Mouse (Mus musculus) granulocyte monocyte progenitor cell, adult 5-6 weeks (primary cell): ENCODE results near the gene Dnah1. TPM values are rescaled to one million over a fixed set of nuclear protein-coding genes. Genes with fewer than 3 reads are reported as not detected.
A peak's percentile ranks its signal among the peaks of the same experiment; 100 is the strongest.

Source experiments
- ATAC-seq: replicated peaks from 2 replicates; pipeline ENCODE4 v1.8.0; 2016; ENCODE audit warnings: mild to moderate bottlenecking, moderate TSS enrichment, inconsistent platforms; ENCODE audit not compliant: poor library complexity, severe bottlenecking
- total RNA-seq, 2 experiments: library from RNA; stranded (forward) in 1 of 2; stranded (reverse) in 1 of 2; fragments of 200-712, 200-1000 nt in 1 of 2; fragments of >200 nt in 1 of 2; fragmentation: Nextera tagmentation in 1 of 2; gene quantifications; 2 replicates each; pipeline ENCODE4 v1.2.3; 2014 to 2017

The Dnah1 gene
- total RNA-seq (2014; fragmentation: Nextera tagmentation) (0.02 and 0.32 TPM in 2 replicates), total RNA-seq (2017) (0.05 and 0.17 TPM in 2 replicates)

DNA sequence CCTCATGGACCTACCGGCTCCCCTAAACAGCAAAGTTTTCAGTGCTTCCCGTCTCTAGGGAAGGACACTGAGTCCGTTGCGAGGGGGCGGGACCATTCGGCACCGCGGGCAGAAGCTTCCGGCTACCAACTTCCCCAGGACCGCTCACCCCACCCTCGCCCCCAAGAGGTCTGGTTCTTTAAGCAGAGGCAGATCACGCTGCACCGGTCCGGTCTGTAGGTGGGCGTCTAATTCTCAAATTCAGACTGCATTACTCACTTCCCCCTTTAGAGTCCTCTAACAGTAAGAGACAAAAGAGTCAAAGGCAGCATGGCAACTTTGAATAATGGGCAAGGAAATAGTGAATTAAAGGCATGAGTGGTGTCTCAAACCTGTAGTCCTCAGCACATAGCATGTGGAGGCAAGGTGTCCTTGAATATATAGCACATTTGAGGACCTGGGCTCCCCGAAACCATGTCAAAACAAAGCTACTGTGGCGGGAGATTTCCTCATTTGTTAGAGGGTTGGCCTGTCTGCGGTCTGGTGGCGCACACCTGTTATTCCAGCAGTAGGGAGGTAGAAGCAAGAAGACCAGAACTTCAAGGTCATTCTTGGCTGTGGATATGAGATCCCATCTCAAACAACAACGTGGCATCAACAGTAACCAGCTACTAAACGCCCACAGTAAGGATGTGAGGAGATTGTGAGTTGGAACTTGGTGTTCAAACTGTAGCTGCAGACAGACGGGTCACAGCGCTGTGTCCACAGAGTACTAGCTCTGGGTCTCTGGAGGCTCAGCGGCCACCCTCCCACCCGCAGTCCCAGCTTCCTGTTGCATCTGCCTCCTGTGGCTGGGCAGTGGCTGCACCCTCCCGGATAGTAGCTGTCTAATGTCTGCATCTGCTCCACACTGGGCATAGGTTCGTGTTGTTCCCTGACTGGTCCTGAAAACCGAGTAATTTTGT is at the start of gene Dnah1:
Gene Dnah1, minus strand, starts transcription at position 48 of the 944 bp plus-strand sequence.
- peak; percentile 85 for ATAC-seq

DNA sequence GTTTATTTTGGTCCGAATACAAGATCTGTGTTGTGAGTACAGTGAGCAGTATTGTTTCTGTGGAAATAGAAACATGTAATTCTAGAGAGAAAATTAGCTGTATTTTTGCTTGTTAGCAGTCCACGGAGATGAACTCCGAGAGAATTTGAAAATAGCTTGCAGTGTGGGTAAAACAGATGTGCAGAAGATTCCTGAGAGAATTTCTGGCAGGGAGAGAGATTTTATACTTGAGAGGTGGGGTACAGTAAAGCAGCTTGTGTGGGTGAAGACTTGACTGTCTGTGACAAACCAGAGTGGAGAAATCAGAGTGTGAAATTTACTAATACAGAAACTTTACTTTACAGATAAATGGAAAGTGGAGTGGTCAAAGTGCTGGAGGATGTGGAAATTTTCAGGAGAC is 45.7 kb upstream of the Dnah1 start:
- ATAC-seq: no peak

DNA sequence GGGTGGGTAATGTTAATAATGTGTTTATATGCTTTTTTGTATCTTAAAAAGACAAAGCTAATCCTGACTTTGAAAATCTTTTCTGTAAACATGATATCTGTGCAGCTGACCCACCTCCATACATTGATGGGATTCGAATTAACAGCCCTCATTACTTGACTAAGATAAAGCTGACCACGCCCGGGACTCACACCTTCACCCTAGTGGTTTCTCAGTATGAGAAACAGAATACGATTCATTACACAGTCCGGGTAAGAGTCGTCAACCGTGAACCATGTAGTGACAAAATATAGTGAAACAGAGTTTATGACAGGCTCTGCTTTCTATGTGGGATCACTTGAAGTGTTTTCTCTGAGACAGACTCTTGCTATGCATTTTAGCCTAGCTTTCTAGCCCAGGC is 44.3 kb upstream of the Dnah1 start:
- ATAC-seq: no peak

DNA sequence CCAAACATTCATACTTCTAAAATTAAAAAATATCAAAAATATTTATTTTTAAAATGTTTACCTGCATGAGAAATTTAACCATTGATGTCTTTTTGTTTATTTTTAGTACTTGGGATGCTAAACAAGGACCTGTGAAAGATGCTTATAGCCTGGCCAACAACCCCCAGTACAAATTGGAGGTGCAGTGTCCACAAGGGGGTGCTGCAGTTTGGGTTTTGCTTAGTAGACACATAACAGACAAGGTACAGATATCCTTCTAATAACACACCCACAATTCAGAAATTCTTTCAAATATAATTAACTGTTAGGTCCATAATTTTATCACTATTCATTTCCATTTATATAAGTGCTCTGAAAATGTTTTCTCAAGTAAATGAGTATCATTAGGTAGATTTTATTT is 41.7 kb upstream of the Dnah1 start:
- no peak for ATAC-seq

DNA sequence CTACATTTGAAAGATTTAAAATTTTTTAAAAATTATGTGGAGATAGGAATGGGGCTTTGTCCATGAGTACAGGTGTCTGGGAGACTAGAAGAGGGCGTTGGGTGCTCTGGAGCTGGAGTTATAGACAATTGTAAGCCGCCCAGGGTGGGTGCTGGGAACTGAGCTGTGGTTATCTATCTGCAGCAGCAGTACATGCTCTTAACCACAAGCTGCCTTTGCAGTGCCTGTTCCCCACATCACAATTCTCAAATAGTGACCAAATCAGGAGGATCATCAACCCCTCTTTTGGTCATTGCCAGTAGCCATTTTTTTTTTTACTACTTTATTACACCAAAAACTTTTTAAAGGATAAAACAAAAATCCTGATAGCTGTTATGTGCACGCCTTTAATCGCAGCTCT is 40.9 kb upstream of the Dnah1 start:
- no peak for ATAC-seq

DNA sequence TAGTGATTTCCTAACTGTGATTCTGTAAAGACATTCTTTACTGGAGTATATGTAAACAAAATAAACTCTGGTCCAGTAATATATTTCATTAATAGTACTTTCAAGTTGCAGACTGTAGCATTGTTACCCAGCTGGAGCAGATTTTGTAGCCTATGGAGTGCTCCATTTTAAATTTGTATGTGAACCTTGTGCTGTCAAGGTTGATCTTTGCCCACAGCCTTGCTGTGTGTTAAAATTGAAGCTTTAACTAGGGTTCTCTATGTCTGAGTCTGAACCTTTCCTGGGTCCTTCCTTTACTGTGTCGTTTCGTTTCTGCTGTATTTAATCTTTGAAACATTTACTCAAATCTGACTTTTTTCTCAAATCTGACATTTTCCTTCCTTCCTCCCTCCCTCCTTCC is 38.5 kb upstream of the Dnah1 start:
- no peak for ATAC-seq

DNA sequence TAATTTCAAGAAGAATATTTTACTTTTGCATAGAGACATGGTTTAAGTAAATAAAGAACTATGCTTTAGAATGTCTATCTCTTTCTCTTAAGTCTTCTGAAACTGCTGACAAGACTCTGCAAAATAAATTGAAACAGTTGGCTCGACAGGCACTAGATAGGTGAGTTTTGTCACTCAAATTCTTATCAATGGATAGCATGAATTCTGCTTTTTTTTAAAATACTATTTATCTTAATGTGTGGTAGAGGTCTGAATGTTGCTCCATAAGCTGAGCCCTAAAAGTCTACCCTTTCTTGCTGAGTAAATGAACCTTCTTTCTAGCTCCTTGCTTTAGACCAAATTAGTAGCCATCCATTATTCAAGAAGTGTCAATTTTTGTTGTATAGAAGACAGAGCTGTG is 21.7 kb upstream of the Dnah1 start:
- ATAC-seq: no peak

DNA sequence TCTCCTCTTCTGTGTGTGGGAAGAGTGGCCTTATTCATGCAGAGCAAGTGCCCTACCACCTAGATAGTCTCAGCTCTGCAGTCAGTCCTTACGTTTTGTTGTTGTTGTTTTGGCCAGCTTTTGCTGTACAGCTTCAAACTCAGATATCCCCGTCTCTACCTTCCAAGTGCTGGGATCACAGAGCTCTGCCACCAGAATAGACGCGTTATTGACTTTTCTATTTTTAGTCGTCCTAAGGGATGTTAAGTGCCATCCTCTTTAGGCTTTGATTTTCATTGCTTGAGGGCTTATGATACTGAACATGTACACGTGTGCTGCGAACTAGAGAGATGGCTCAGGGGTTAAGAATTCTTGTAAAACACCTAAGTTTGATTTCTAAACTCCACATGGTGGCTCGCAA is 19.5 kb upstream of the Dnah1 start:
- no peak for ATAC-seq

DNA sequence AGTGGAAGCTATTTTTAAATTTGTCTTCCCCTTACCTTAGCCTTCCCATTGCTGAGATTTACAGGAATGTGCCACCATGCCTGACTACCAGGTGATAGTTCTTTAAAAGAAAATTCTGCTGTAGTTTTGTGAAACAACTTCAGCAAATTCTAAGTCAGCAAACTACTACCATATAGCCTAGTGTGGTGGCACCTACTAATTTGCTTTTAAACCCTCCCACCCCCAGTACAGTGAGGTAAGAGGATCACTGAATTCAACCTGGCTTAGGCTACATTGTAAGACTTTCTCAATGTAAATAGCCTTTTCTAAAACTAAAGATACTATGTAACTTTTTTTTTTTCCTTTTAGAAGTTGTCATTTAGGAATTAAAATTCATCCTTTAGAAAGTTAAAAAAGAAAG is 14.3 kb upstream of the Dnah1 start:
- no peak for ATAC-seq

DNA sequence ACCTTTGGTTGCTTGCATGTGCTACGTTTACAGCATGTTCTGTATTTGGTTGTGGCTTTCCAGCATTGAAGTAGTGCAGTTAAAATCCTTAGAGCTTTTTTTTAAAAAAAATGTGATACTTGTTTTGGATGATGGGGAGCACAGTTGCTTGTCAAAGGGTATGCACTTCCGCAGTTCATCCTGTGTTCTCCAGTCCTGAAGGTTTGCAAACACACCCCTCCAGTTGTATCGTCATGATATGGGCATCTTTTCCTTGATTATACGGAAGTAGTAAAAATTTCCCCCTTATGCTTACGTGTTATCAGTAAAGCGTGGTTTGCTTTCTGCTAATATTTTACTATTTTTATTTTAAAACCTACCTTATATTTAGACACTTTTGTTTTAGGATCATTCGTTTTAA is 13.7 kb upstream of the Dnah1 start:
- ATAC-seq: peak; percentile 44

DNA sequence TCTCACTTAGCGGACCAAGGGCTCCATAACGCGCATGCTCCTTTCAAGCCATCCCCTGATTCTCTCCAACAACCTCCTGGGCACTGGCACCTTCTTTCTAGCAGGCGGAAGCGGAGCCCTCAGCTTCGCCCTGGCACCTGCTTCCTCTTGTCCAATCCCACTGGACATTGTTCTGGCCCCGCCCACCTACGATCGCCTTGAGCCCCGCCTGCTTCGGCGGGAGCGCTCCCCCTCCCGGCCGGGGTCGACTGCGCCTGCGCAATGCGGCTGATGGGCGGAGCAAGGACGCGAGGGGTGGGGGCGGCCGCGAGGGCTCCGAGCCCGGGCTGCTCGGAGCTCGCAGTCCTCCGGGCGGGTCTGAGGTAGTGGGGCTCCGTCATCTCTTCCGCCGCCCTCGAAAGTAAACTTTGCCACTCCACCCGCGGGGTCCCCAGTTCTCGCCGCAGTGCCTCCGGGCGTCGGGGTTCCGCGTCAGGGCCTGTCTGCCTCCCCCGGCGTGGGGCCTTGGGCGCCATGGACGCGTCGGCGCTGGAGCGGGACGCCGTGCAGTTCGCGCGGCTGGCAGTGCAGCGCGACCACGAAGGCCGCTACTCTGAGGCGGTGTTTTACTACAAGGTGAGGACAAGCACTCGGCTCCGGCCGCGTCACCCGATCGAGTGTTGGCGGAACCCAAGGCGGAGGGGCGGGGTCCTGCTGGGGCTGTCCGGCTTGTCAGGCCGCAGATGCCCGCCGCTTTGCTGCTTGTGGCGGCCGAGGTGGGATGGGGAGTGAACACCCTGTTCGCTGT is 12.9 kb upstream of the Dnah1 start, which contains the start of gene Capn7:
Gene Capn7, plus strand, starts transcription at position 270 of the 787 bp plus-strand sequence.
- peak; percentile 95 for ATAC-seq

DNA sequence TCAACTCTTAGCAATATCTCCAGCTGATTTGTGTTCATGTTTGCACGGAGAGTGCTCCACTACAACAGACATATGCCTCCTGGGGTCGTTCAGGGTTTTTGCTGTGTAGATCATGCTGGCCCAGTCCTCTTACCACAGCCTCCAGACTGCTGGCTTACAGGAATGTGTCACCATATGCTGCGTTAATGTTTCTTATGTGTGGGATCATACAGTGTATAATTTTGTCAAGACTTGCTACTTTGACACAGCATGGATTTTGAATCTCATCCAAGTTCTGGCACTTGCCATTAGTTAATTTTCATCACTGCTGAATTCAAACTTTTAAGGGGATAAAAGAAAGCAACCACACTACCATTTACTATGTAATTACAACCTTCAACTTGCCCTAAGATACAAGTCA is 12.1 kb upstream of the Dnah1 start:
- ATAC-seq: no peak

DNA sequence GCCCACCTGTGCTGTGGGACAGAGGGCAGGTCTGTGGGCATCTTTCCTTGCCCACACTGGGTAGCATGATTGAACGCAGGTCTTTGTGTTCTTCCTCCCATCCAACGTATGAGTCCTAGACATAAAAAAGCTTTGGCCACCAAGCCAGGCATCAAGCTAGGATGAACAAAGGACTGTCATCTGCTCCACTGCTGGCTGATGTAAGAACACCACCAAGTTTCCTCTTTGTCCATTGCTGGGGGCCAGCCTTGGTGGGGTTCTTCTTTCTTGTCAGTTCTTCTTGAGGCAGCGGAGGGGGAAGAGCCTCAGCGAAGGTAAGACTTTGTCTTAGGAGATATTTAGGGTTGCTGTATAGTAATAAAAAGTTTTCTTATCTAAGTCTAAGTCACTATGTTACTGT is 7.3 kb upstream of the Dnah1 start:
- ATAC-seq: no peak

DNA sequence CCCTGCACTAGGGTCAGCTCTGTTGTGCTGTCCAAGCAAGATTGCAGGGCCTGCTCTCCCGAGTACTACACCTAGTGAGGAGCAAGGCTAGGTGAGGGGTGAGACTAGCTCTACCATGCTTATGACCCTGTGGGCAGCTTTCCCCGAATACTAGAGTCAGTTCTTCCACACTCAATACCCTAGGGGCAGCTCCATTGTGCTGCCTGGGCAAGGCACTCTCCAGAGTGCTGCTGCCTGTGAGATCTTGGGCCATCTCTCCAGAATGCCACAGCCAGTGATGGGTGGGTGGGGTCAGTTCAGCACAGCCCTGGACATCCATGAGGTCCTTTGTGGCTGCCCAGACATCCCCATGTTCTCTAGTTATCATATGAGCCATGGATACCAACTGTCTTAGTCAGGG is 6.0 kb upstream of the Dnah1 start:
- ATAC-seq: no peak

DNA sequence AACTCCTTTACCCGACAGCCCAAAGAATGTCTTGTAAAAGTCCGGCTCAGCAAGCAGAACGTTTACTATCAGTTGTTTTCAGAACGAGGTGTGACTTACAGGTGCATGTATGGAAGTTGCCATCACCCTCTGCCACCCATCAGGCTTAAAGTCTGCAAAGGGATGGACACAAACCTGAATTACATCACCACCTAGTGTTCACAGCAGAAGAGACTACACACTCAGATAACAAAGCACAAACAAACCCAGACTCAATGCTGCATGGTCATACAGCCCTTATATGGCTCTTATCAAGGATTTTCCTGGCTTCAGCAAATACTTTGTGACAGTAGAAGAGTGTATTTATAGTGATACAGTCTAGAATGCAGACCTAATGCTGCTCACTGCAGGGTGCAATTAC is 4.0 kb upstream of the Dnah1 start:
- ATAC-seq: no peak

DNA sequence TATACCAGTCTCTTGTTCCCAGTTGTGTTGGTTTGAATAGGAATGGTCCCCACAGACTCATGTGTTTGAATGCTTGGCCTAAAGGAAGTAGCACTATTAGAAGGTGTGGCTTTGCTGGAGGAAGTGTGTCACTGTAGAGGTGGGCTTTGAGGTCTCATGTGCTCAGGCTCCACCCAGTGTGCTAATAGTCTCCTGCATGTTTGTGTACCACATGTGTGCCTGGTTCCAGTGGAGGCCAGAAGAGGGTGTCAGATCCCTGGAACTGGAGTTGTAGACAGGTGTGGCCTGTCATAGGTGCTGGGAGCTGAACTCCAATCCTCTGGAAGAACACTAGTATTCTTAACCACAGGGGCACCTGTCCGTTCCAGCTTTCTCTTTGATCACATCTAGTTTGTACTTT is 3.5 kb upstream of the Dnah1 start:
- ATAC-seq: no peak

DNA sequence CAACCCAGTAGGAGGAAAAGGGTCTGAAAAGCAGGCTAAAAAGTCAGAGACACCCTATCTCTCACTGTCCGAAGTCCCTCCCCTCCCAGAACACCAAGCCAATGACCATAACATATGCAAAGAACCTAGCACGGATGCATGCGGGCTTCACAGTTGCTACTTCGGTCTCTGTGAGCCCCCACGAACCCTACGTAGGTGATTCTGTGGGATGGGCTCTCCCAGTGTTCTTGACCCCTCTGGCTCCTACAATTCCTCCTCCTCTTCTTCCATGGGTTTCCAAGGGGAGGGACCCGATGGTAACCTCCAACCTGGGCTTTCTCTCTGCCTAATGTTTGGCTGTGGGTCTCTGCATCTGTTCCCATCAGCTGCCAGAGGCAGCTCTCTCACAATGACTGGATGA is 3.1 kb upstream of the Dnah1 start:
- ATAC-seq: no peak

DNA sequence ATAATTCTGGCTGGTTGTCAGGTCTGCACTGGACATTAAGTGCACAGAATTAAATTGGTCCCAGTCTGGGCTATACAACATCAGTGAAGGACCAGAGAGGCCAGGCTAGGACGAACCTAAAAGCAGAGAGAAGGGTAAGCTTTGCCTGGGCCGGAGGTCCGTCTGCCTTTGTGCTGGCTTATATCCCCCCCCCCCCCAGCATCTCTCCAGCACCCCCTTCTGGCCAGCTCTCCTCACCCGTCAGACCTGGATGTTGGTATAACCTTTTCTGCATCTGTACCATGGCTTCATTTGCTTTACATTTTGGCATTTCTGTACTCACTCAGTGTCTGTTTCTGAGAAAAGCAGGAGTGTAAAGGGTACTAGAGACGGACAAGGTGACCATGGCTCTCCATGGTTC is 1.9 kb upstream of the Dnah1 start:
- peak; percentile 33; the same call in 1 of the 2 replicates for ATAC-seq

DNA sequence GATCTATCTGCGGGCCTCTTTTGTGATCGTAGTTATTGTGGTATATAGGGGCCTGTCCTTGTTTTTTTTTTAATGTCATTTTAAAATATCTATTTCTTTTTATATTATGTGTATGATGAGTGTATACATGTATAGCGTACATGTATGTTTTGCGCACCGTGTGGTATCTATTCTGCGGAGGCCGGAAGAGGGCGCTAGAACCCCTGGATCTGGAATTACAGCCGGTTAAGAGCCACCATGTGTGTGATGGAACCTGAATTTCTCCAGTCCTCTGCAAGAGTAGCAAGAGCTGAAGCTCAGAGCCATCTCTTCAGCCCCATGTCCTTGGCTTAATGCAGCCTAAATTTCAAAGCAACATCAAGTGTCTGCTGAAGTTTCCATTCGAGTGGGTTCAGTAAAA is 1.2 kb upstream of the Dnah1 start:
- no peak for ATAC-seq

DNA sequence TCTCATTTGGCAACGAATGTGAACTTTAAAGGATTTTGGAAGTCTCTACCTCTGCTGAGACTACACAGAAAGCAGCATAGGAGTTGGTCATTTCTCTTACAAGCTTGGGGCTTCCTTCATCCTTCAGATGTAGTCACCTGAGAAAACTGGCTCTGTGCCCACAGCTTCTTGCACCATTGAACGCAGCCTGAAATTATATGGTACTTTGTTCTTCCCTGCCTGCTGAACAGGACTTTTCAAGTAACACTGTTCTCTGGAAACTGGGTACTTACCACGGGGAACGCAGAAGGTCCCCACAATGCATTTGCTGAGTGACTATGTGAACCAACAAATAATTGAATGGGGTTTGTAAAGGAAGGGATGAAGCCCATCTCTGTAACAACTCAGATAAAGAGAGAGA is 507 bp downstream of the Dnah1 start:
- ATAC-seq: no peak

DNA sequence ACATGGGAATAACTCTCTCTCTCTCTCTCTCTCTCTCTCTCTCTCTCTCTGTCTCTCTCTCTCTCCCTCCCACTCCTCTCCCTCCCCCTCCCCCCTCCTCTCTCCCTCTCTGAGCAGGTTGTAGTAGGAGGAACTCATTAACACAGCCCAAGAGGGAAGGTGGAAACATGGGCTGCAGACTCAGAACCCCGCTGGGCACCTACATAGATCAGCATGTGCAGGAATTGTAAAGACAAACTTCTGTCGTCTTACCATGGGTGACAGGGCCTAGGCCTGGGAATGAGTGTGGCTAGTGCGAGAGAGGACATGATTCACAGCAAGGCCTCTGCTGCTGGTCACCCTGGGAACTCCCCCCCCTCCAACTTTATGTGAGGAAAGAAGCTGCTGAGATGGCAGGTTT is 1.5 kb downstream of the Dnah1 start:
- ATAC-seq: no peak
